Mouse (Mus musculus) forebrain, embryonic 13.5 days (tissue): ENCODE results near the gene Egfem1. TPM values are rescaled to one million over a fixed set of nuclear protein-coding genes. Genes with fewer than 3 reads are reported as not detected.

ENCODE experiments used
- ATAC-seq: fragments of 200-750 bp; cut with Nextera tagmentation; 2 replicates; pipeline ENCODE4 v1.8.0; 2017
- H3K27ac ChIP-seq: fragments of 300-500 bp; sonication (generic); 2 replicates; pipeline ENCODE4 v1.5.1; 2015; ENCODE audit warnings: inconsistent platforms, mild to moderate bottlenecking, moderate library complexity
- H3K27me3 ChIP-seq: fragments of 300-500 bp; sonication (generic); 2 replicates; pipeline ENCODE4 v1.6.1; 2015; ENCODE audit warnings: mild to moderate bottlenecking, inconsistent platforms
- H3K36me3 ChIP-seq: fragments of 300-500 bp; sonication (generic); 2 replicates; pipeline ENCODE4 v1.6.1; 2015; ENCODE audit warnings: mild to moderate bottlenecking, inconsistent platforms; ENCODE audit not compliant: poor library complexity, severe bottlenecking
- H3K4me1 ChIP-seq: fragments of 300-500 bp; sonication (generic); 2 replicates; pipeline ENCODE4 v1.6.1; 2015; ENCODE audit warnings: inconsistent platforms
- H3K4me2 ChIP-seq: fragments of 300-500 bp; sonication (generic); 2 replicates; pipeline ENCODE4 v1.6.1; 2015; ENCODE audit warnings: inconsistent platforms, mild to moderate bottlenecking, moderate library complexity
- H3K4me3 ChIP-seq: fragments of 300-500 bp; sonication (generic); 2 replicates; pipeline ENCODE4 v1.5.1; 2015; ENCODE audit warnings: mild to moderate bottlenecking, inconsistent platforms
- H3K9ac ChIP-seq: fragments of 300-500 bp; sonication (generic); 2 replicates; pipeline ENCODE4 v1.6.1; 2015; ENCODE audit warnings: mild to moderate bottlenecking, inconsistent platforms
- H3K9me3 ChIP-seq: fragments of 300-500 bp; sonication (generic); replicated peaks from 2 replicates; pipeline ENCODE4 v1.6.1; 2016; ENCODE audit warnings: inconsistent platforms
- WGBS: fragments of 180-500 bp; shearing (Covaris S2); methylation state at CpG from one replicate; pipeline ENCODE4 v1.1.7; 2015; 5-methylcytosine and 5-hydroxymethylcytosine counted together
- polyA plus RNA-seq: library from polyadenylated mRNA; unstranded; fragments of >200 nt; fragmentation: Nextera tagmentation; extraction: Ambion mirVana; gene quantifications from 2 replicates; pipeline ENCODE4 v1.2.1, GENCODE M21; 2015

The Egfem1 gene
- polyA plus RNA-seq, 1 experiment from 2014 or later: 5.2 TPM

DNA sequence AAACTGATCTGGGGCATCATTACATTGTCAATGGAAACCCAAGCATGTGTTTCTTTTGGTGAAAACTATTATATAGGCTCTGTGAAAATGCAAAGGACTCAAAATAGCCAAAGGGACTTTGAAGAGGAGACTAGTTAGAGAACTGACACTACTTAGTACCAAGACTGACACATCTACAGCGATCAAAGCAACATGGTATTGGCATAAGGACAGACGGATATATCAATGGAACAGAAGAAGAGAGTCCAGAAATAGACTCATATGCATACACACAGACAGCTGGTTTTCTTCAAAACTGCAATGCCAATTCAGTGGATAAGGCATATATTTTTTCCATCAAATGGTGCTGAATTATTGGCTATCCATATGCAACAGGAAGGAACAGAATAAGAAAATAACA lies 140.6 kb downstream of the Egfem1 start:
- WGBS: 78% methylated on average over 2 of the region's 2 CpGs
- ATAC-seq: no peak
- no peaks in the 10 kb centered on the region for H3K9me3 ChIP-seq
- H3K4me3 ChIP-seq: no peak overlapping the region
- no peak overlapping the region for H3K9ac ChIP-seq
- no peaks in the 10 kb centered on the region for H3K27me3 ChIP-seq
- no peaks in the 10 kb centered on the region for H3K36me3 ChIP-seq
- no peaks in the 10 kb centered on the region for H3K4me1 ChIP-seq
- H3K27ac ChIP-seq: no peak overlapping the region
- no peak overlapping the region for H3K4me2 ChIP-seq

- no peak overlapping the region for H3K27ac ChIP-seq
- no peak overlapping the region for H3K9ac ChIP-seq
- H3K4me1 ChIP-seq: no peaks in the 10 kb centered on the region
- 73% methylated on average over 2 of the region's 2 CpGs for WGBS
- no peak overlapping the region for H3K4me2 ChIP-seq
- ATAC-seq: no peak
- H3K9me3 ChIP-seq: no peaks in the 10 kb centered on the region
- H3K4me3 ChIP-seq: no peak overlapping the region
- no peaks in the 10 kb centered on the region for H3K36me3 ChIP-seq
- no peaks in the 10 kb centered on the region for H3K27me3 ChIP-seq
These were observed 147.9 kb downstream of the Egfem1 start for GRCm38 (mm10) chr3:29229712-29230111.

DNA sequence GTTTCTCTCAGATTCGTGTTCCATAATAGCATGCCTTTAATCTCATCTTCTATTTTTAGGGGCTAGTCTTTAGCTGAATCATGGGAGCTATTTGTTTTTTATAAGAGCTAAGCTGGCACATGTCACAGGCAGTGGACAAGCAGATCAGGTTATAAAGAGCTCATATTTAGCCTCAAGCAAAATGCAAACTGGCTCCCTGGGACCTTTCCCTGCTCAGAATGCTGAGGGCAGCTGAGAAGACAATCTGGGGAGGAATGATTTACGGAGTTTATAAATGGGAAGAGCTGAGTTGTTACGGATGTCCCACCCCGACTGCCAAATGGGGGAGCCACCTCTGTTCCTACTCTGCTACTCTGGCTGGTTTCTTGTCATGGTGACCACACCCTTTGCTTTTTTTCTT lies 153.7 kb downstream of the Egfem1 start:
- Histone ChIP-seq H3K4me1 (no peaks in the 10 kb centered on the region), H3K4me3 (no peak overlapping the region), H3K27ac (no peak overlapping the region), H3K9ac (no peak overlapping the region), H3K27me3 (no peaks in the 10 kb centered on the region), H3K36me3 (no peaks in the 10 kb centered on the region), H3K9me3 (no peaks in the 10 kb centered on the region), H3K4me2 (no peak overlapping the region)
- 77% methylated on average over 4 of the region's 4 CpGs for WGBS
- no peak for ATAC-seq

- Histone ChIP-seq H3K27me3 (no peaks in the 10 kb centered on the region), H3K9ac (no peak overlapping the region), H3K9me3 (no peaks in the 10 kb centered on the region), H3K4me1 (no peaks in the 10 kb centered on the region), H3K4me2 (no peak overlapping the region), H3K36me3 (no peaks in the 10 kb centered on the region), H3K4me3 (no peak overlapping the region), H3K27ac (no peak overlapping the region)
- no peak for ATAC-seq
- 68% methylated on average over 5 of the region's 5 CpGs for WGBS
These were observed 154.7 kb downstream of the Egfem1 start for GRCm38 (mm10) chr3:29236517-29236916.

DNA sequence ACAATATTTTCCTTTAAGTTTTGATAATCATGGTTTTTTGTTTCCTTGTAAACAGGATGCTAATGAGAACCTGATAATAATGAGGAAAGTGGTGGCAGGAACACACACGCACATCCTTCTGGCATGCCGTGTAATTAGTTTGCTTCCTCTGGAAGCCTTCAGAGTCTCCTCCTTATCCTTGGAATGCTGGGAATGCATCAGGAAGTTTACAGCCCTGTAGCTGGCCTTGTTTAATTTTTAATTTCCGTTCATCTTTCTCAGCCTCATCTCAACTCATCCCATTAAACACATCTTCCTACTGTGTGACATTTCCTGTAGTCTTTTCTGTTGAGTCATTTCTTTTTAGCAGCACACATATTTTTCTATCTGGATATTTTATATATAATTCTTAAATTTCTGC lies 161.8 kb downstream of the Egfem1 start:
- no peaks in the 10 kb centered on the region for H3K27me3 ChIP-seq
- 49% methylated on average over 3 of the region's 3 CpGs for WGBS
- ATAC-seq: no peak
- H3K36me3 ChIP-seq: no peaks in the 10 kb centered on the region
- no peaks in the 10 kb centered on the region for H3K4me1 ChIP-seq
- no peak overlapping the region for H3K9ac ChIP-seq
- H3K27ac ChIP-seq: no peak overlapping the region
- H3K9me3 ChIP-seq: no peaks in the 10 kb centered on the region
- H3K4me2 ChIP-seq: no peak overlapping the region
- no peak overlapping the region for H3K4me3 ChIP-seq

DNA sequence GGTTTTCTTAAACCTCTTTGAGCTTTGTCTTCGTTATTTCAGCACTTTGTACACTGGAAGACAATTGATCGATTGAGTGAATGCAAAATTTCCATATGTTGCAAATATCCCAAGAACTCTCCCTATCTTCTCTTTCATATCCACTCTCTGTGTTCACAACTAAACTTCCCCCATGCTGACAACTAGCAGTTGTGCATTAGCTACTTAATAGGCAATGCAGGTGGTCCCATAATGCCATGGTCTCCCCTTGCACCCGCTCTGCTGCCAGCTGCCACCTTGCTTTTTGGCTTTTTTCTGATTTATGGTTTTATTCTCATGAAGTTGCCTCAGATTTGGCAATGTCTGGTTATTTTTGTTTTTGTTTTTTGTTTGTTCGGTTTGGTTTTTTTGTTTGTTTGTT lies 209.8 kb downstream of the Egfem1 start:
- no peak overlapping the region for H3K9ac ChIP-seq
- H3K36me3 ChIP-seq: no peaks in the 10 kb centered on the region
- no peak overlapping the region for H3K4me3 ChIP-seq
- no peak for ATAC-seq
- no peaks in the 10 kb centered on the region for H3K9me3 ChIP-seq
- H3K27me3 ChIP-seq: no peaks in the 10 kb centered on the region
- 48% methylated on average over 4 of the region's 4 CpGs for WGBS
- no peak overlapping the region for H3K27ac ChIP-seq
- peaks cover 13% of the 10 kb centered on the region for H3K4me1 ChIP-seq
- no peak overlapping the region for H3K4me2 ChIP-seq

- Histone ChIP-seq H3K4me3 (no peak overlapping the region), H3K4me1 (peaks cover 13% of the 10 kb centered on the region), H3K4me2 (no peak overlapping the region), H3K27ac (no peak overlapping the region), H3K9ac (no peak overlapping the region), H3K27me3 (no peaks in the 10 kb centered on the region), H3K9me3 (no peaks in the 10 kb centered on the region), H3K36me3 (no peaks in the 10 kb centered on the region)
- ATAC-seq: no peak
- 16% methylated on average over 3 of the region's 3 CpGs for WGBS
These were observed 210.4 kb downstream of the Egfem1 start for GRCm38 (mm10) chr3:29292251-29292650.

DNA sequence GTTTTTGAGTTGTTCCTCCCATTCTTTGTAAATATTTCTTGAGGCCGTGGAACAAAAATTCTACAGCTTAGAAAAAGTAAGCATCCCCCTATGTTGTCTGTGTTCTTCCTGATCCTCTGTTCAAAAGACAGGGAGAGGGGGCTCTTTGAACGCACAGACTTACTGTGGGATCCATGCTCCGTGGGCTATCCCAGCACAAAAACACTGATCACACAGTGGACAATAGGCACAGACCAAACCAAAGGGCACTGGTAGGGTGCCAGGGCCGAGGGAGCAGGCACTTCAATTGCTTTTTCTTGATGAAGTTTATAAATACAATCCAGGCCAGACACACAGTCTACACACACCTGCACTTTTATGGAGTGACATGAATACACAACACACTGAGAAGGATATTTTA lies 211.4 kb downstream of the Egfem1 start:
- H3K4me3 ChIP-seq: no peak overlapping the region
- H3K4me2 ChIP-seq: no peak overlapping the region
- no peak overlapping the region; the same call in 1 of the 2 replicates for H3K27ac ChIP-seq
- H3K9me3 ChIP-seq: no peaks in the 10 kb centered on the region
- no peaks in the 10 kb centered on the region for H3K27me3 ChIP-seq
- H3K36me3 ChIP-seq: no peaks in the 10 kb centered on the region
- H3K4me1 ChIP-seq: peaks cover 13% of the 10 kb centered on the region
- no peak for ATAC-seq
- H3K9ac ChIP-seq: no peak overlapping the region
- WGBS: 21% methylated on average over 4 of the region's 4 CpGs

- no peaks in the 10 kb centered on the region for H3K36me3 ChIP-seq
- peak; percentile 71; the same call in 1 of the 2 replicates for ATAC-seq
- 57% methylated on average over 3 of the region's 3 CpGs for WGBS
These were observed 260.5 kb downstream of the Egfem1 start for GRCm38 (mm10) chr3:29342223-29342791.

DNA sequence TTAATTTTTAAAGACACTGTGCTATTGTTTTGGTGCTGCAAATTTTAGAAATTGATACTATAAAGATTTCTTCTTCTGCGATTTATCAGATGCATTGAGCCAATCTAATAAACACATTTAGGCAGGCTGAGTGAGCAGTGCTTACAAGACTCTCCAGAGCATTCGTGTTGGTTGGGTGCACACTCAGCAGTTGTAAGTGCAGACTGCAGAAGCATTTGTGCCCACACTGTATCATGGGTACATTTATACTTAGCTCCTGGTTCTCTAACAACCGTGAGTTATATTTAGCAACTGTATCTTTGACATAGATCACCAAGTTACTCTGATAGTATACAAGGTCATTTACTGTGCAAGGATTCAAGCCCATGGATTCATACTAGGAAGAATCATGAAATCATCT lies 264.0 kb downstream of the Egfem1 start:
- 86% methylated on average over 3 of the region's 3 CpGs for WGBS
- H3K4me3 ChIP-seq: no peak overlapping the region
- no peak overlapping the region for H3K4me2 ChIP-seq
- H3K9me3 ChIP-seq: no peaks in the 10 kb centered on the region
- peaks cover 6% of the 10 kb centered on the region; the same call in 1 of the 2 replicates for H3K4me1 ChIP-seq
- H3K27ac ChIP-seq: no peak overlapping the region
- H3K36me3 ChIP-seq: no peaks in the 10 kb centered on the region
- no peaks in the 10 kb centered on the region for H3K27me3 ChIP-seq
- no peak overlapping the region for H3K9ac ChIP-seq
- no peak for ATAC-seq

More at GRCm38 (mm10) chr3:29342223-29342791, 260.5 kb downstream of the Egfem1 start:
- Histone ChIP-seq H3K9me3 (no peaks in the 10 kb centered on the region), H3K27ac (no peak overlapping the region), H3K27me3 (no peaks in the 10 kb centered on the region), H3K4me1 (peaks cover 6% of the 10 kb centered on the region; the same call in 1 of the 2 replicates), H3K4me2 (no peak overlapping the region), H3K4me3 (no peak overlapping the region), H3K9ac (no peak overlapping the region)

GRCm38 (mm10) chr3:29366907-29367306 lies 285.1 kb downstream of the Egfem1 start:
- 41% methylated on average over 8 of the region's 8 CpGs for WGBS
- Histone ChIP-seq H3K9me3 (no peaks in the 10 kb centered on the region), H3K27me3 (no peaks in the 10 kb centered on the region), H3K9ac (no peak overlapping the region), H3K4me2 (no peak overlapping the region), H3K4me3 (no peak overlapping the region), H3K4me1 (no peaks in the 10 kb centered on the region), H3K36me3 (no peaks in the 10 kb centered on the region), H3K27ac (no peak overlapping the region)
- no peak for ATAC-seq

DNA sequence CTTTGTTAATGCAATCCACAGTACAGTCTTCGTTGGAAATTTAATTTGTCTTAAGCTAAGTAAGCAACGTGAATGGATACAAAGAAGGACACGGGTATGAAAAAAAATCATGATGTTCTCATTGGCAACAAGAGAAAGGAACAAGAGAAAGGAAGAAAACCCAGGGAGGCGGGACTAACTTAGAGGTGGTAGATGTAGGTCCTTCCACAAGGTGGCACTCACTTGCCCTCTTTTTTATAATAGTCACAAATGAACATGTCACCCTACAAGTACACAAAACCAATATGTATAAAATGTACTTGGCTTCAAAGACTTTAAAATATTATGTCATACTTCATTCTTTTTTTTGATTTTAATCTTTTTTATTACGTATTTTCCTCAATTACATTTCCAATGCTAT lies 288.7 kb downstream of the Egfem1 start:
- no peak for ATAC-seq
- no peaks in the 10 kb centered on the region for H3K27me3 ChIP-seq
- H3K4me2 ChIP-seq: no peak overlapping the region
- WGBS: 67% methylated on average over 5 of the region's 5 CpGs
- H3K9me3 ChIP-seq: no peaks in the 10 kb centered on the region
- H3K36me3 ChIP-seq: no peaks in the 10 kb centered on the region
- no peaks in the 10 kb centered on the region for H3K4me1 ChIP-seq
- H3K4me3 ChIP-seq: no peak overlapping the region
- H3K27ac ChIP-seq: no peak overlapping the region
- no peak overlapping the region for H3K9ac ChIP-seq

DNA sequence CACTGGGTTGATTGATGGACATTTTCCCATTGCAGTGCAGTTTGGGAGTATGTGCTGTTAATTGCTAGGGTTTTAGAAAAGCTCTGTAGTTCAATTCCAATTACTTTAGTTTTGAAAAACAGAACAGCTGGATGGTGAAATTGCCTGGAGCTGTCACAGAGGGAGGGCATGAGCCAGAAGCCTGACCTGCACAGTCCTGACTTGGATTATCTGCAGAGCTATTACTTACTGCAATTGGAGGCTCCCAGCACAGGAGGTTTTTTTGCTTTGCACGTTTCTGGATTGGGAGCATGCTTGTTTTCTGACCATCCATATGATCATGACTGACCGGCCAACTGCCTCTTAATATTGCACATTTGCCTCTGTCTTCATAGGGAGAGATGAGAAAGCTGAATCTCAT lies 299.4 kb downstream of the Egfem1 start:
- Histone ChIP-seq H3K36me3 (no peaks in the 10 kb centered on the region), H3K27me3 (no peaks in the 10 kb centered on the region), H3K4me1 (no peaks in the 10 kb centered on the region), H3K9me3 (no peaks in the 10 kb centered on the region), H3K9ac (no peak overlapping the region), H3K4me3 (no peak overlapping the region), H3K27ac (no peak overlapping the region; the same call in 1 of the 2 replicates), H3K4me2 (no peak overlapping the region)
- WGBS: 43% methylated on average over 2 of the region's 2 CpGs
- no peak for ATAC-seq
